ENCODE assay signal across 21 mouse cellular contexts in genomic region chr13:48760855-48761436, GRCm38 (mm10).
DNase-seq lines count a peak whose midpoint lies in the region; ATAC-seq and TF ChIP-seq lines count a peak whose summit lies in the region.
"Had no signal": no experiment of that assay in that cellular context is flagged by ENCODE, and none has a peak within 500 bp of the region (broad histone marks: within the 10 kb centered on the region; RNA-seq: fewer than 3 reads in every experiment).

No protein-coding gene starts in this region.

- H3K9ac ChIP-seq in limb, embryonic 12.5 days (replicated peaks): no peak overlapping the region
- H3K9ac ChIP-seq in intestine, embryonic 16.5 days (ENCODE audit: low read depth, low read length): no peak overlapping the region
- H3K9ac ChIP-seq in limb, embryonic 14.5 days (ENCODE audit: low read depth, low read length, severe bottlenecking): no peak overlapping the region
- no peak overlapping the region for H3K9ac ChIP-seq in stomach, embryonic 16.5 days (ENCODE audit: low read length)
- H3K9ac ChIP-seq: embryonic facial prominence, embryonic 13.5 days; forebrain, embryonic 12.5 days; heart, embryonic 15.5 days had no signal

- H3K36me3 ChIP-seq in limb, embryonic 12.5 days: no peaks in the 10 kb centered on the region
- H3K36me3 ChIP-seq in limb, embryonic 10.5 days: no peaks in the 10 kb centered on the region
- no peaks in the 10 kb centered on the region for H3K36me3 ChIP-seq in intestine, embryonic 16.5 days (ENCODE audit: control insufficient read depth, insufficient read depth, low read length)
- H3K36me3 ChIP-seq in limb, embryonic 14.5 days (ENCODE audit: control insufficient read depth, insufficient read depth, low read length): no peaks in the 10 kb centered on the region
- H3K36me3 ChIP-seq in stomach, embryonic 16.5 days (ENCODE audit: control insufficient read depth, insufficient read depth, low read length): no peaks in the 10 kb centered on the region
- H3K36me3 ChIP-seq: embryonic facial prominence, embryonic 13.5 days; forebrain, embryonic 12.5 days; heart, embryonic 15.5 days; hindbrain, embryonic 10.5 days had no signal

- 57% methylated on average over 8 of the region's 8 CpGs for WGBS in limb, embryonic 12.5 days
- WGBS in limb, embryonic 10.5 days: 80% methylated on average over 8 of the region's 8 CpGs
- 64% methylated on average over 8 of the region's 8 CpGs for WGBS in intestine, embryonic 16.5 days
- WGBS in limb, embryonic 14.5 days: 36% methylated on average over 8 of the region's 8 CpGs
- 54% methylated on average over 8 of the region's 8 CpGs for WGBS in stomach, embryonic 16.5 days

- no peak for DNase-seq in limb, embryonic 10.5 days (ENCODE audit: low spot score)
- DNase-seq in limb, embryonic 14.5 days (ENCODE audit: low spot score): peak; percentile 17
- DNase-seq in kidney, postnatal 36 days: no peak
- DNase-seq in left cerebral cortex, adult 8-10 months (ENCODE audit: low spot score in 2 of 2): no peak
- DNase-seq: adrenal gland, adult 2 months; adrenal gland, postnatal 25 days; cerebellum, adult 8-10 months; cerebellum, postnatal 14 days; embryo, embryonic 11 days; gastrocnemius, postnatal 10 days; heart, adult 2 months had no signal

- no peak overlapping the region for H3K4me2 ChIP-seq in limb, embryonic 12.5 days
- H3K4me2 ChIP-seq in intestine, embryonic 16.5 days (ENCODE audit: low read depth, low read length): no peak overlapping the region
- H3K4me2 ChIP-seq in limb, embryonic 14.5 days (replicated peaks; ENCODE audit: low read depth, low read length, severe bottlenecking): no peak overlapping the region
- no peak overlapping the region for H3K4me2 ChIP-seq in stomach, embryonic 16.5 days (ENCODE audit: low read depth, low read length)
- H3K4me2 ChIP-seq: embryonic facial prominence, embryonic 13.5 days; forebrain, embryonic 12.5 days; heart, embryonic 11.5 days; heart, embryonic 15.5 days had no signal

- peaks cover 21% of the 10 kb centered on the region for H3K4me1 ChIP-seq in limb, embryonic 12.5 days (replicated peaks)
- H3K4me1 ChIP-seq in limb, embryonic 10.5 days: peaks cover 16% of the 10 kb centered on the region
- no peaks in the 10 kb centered on the region for H3K4me1 ChIP-seq in intestine, embryonic 16.5 days (ENCODE audit: control insufficient read depth, insufficient read depth, low read length)
- peaks cover 10% of the 10 kb centered on the region for H3K4me1 ChIP-seq in limb, embryonic 14.5 days (ENCODE audit: control insufficient read depth, insufficient read depth, low read length)
- H3K4me1 ChIP-seq in stomach, embryonic 16.5 days (ENCODE audit: control insufficient read depth, insufficient read depth, low read length): no peaks in the 10 kb centered on the region
- H3K4me1 ChIP-seq: embryonic facial prominence, embryonic 13.5 days; heart, embryonic 15.5 days had no signal

- H3K4me3 ChIP-seq in limb, embryonic 12.5 days (replicated peaks): no peak overlapping the region
- no peak overlapping the region for H3K4me3 ChIP-seq in limb, embryonic 10.5 days
- no peak overlapping the region for H3K4me3 ChIP-seq in intestine, embryonic 16.5 days (ENCODE audit: low read length)
- H3K4me3 ChIP-seq in limb, embryonic 14.5 days (replicated peaks; ENCODE audit: low read length): no peak overlapping the region
- H3K4me3 ChIP-seq in stomach, embryonic 16.5 days (replicated peaks; ENCODE audit: low read length): no peak overlapping the region
- H3K4me3 ChIP-seq: embryonic facial prominence, embryonic 13.5 days; forebrain, embryonic 12.5 days; heart, adult 2 months; heart, embryonic 15.5 days; hindbrain, embryonic 10.5 days had no signal

- H3K9me3 ChIP-seq in limb, embryonic 12.5 days: no peaks in the 10 kb centered on the region
- H3K9me3 ChIP-seq in limb, embryonic 10.5 days (replicated peaks): no peaks in the 10 kb centered on the region
- H3K9me3 ChIP-seq in intestine, embryonic 16.5 days (ENCODE audit: control insufficient read depth, low read length): no peaks in the 10 kb centered on the region
- H3K9me3 ChIP-seq in limb, embryonic 14.5 days (ENCODE audit: control insufficient read depth, low read length): no peaks in the 10 kb centered on the region
- no peaks in the 10 kb centered on the region for H3K9me3 ChIP-seq in stomach, embryonic 16.5 days (replicated peaks; ENCODE audit: control insufficient read depth, low read length)
- H3K9me3 ChIP-seq: embryonic facial prominence, embryonic 13.5 days; forebrain, embryonic 12.5 days; heart, embryonic 15.5 days; hindbrain, embryonic 10.5 days had no signal

- no peak for TF ChIP-seq POLR2A in limb, embryonic 14.5 days (IDR thresholded peaks at IDR 0.05; ENCODE audit: borderline replicate concordance, extremely low read depth, insufficient read depth, insufficient read length)

- H3K27me3 ChIP-seq in limb, embryonic 12.5 days: peaks cover 24% of the 10 kb centered on the region
- peaks cover 13% of the 10 kb centered on the region; the same call in 1 of the 2 replicates for H3K27me3 ChIP-seq in limb, embryonic 10.5 days (ENCODE audit: low read depth, poor library complexity, severe bottlenecking)
- no peaks in the 10 kb centered on the region for H3K27me3 ChIP-seq in intestine, embryonic 16.5 days (replicated peaks; ENCODE audit: control insufficient read depth, insufficient read depth, low read length)
- no peaks in the 10 kb centered on the region for H3K27me3 ChIP-seq in limb, embryonic 14.5 days (ENCODE audit: control insufficient read depth, insufficient read depth, low read length)
- H3K27me3 ChIP-seq in stomach, embryonic 16.5 days (ENCODE audit: control insufficient read depth, insufficient read depth, low read length): no peaks in the 10 kb centered on the region
- H3K27me3 ChIP-seq: heart, embryonic 15.5 days had no signal

- H3K27ac ChIP-seq in limb, embryonic 12.5 days: peak overlapping the region; percentile 66
- no peak overlapping the region for H3K27ac ChIP-seq in limb, embryonic 10.5 days
- H3K27ac ChIP-seq in intestine, embryonic 16.5 days (ENCODE audit: low read length): no peak overlapping the region
- H3K27ac ChIP-seq in limb, embryonic 14.5 days (replicated peaks; ENCODE audit: low read depth, low read length): peak overlapping the region; percentile 45; the same call in 1 of the 2 replicates
- H3K27ac ChIP-seq in stomach, embryonic 16.5 days (ENCODE audit: low read length): peak overlapping the region; percentile 68
- H3K27ac ChIP-seq: embryonic facial prominence, embryonic 13.5 days; forebrain, embryonic 12.5 days; heart, adult 2 months; heart, embryonic 15.5 days; hindbrain, embryonic 10.5 days had no signal

- ATAC-seq in limb, embryonic 12.5 days (ENCODE audit: insufficient number of reproducible peaks, insufficient read depth, low FRiP score, low TSS enrichment, low read depth): no peak
- 0 out of 2 replicates have a peak, but pooled peaks have one; percentile 33 for ATAC-seq in intestine, embryonic 16.5 days
- ATAC-seq in limb, embryonic 14.5 days (ENCODE audit: low FRiP score, low read depth): peak; percentile 41; the same call in 1 of the 2 replicates
- peak; percentile 72; the same call in 1 of the 2 replicates for ATAC-seq in stomach, embryonic 16.5 days (ENCODE audit: insufficient read depth, low FRiP score)
- ATAC-seq: forebrain, embryonic 16.5 days; hindbrain, embryonic 16.5 days had no signal

Comparison
In these comparisons a context has a peak if more than half of its experiments do, and no peak if none do; other contexts are left out.
1. H3K27ac ChIP-seq: peak in limb, embryonic 12.5 days (single experiment), limb, embryonic 14.5 days (single experiment) and stomach, embryonic 16.5 days (single experiment); none in limb, embryonic 10.5 days (single experiment) and intestine, embryonic 16.5 days (single experiment).